Mouse (Mus musculus) neural tube, embryonic 11.5 days (tissue): ENCODE data around the gene Tex46. TPM values are rescaled to one million over a fixed set of nuclear protein-coding genes. Genes with fewer than 3 reads are reported as not detected.

Experiments used
- ATAC-seq: fragments of 200-750 bp; cut with Nextera tagmentation; 2 replicates; pipeline ENCODE4 v1.8.0; 2017; ENCODE audit warnings: moderate number of reproducible peaks, mild to moderate bottlenecking, moderate TSS enrichment, moderate library complexity; ENCODE audit not compliant: insufficient read depth, low FRiP score, low TSS enrichment
- DNase-seq: peaks from one replicate; pipeline ENCODE4 v3.0.0-alpha.2; 2015; ENCODE audit warnings: low spot score
- H3K27ac ChIP-seq: fragments of 300-500 bp; sonication (generic); 2 replicates; pipeline ENCODE4 v1.5.1; 2014; ENCODE audit warnings: low read depth, mild to moderate bottlenecking, low read length
- H3K27me3 ChIP-seq: fragments of 300-500 bp; sonication (generic); 2 replicates; pipeline ENCODE4 v1.6.1; 2014; ENCODE audit warnings: mild to moderate bottlenecking, low read length, mixed read lengths; ENCODE audit not compliant: control insufficient read depth, insufficient read depth
- H3K36me3 ChIP-seq: fragments of 300-500 bp; sonication (generic); 2 replicates; pipeline ENCODE4 v1.6.1; 2014; ENCODE audit warnings: mild to moderate bottlenecking, low read length, moderate library complexity, mixed read lengths; ENCODE audit not compliant: control insufficient read depth, insufficient read depth
- H3K4me1 ChIP-seq: fragments of 300-500 bp; sonication (generic); 2 replicates; pipeline ENCODE4 v1.6.1; 2014; ENCODE audit warnings: low read length, mixed read lengths; ENCODE audit not compliant: control insufficient read depth, insufficient read depth
- H3K4me2 ChIP-seq: fragments of 300-500 bp; sonication (generic); 2 replicates; pipeline ENCODE4 v1.6.1; 2014; ENCODE audit warnings: low read depth, mild to moderate bottlenecking, moderate library complexity
- H3K4me3 ChIP-seq: fragments of 300-500 bp; sonication (generic); 2 replicates; pipeline ENCODE4 v1.5.1; 2014; ENCODE audit warnings: low read depth, low read length
- H3K9ac ChIP-seq: fragments of 300-500 bp; sonication (generic); 2 replicates; pipeline ENCODE4 v1.6.1; 2014; ENCODE audit warnings: mild to moderate bottlenecking, low read length
- H3K9me3 ChIP-seq: fragments of 300-500 bp; sonication (generic); 2 replicates; pipeline ENCODE4 v1.6.1; 2016; ENCODE audit warnings: low read length; ENCODE audit not compliant: control insufficient read depth
- WGBS: fragments of 180-500 bp; shearing (Covaris S2); extraction: QIAGEN DNeasy Blood & Tissue Kit; methylation state at CpG from one replicate; pipeline ENCODE4 v1.1.7; 2014; 5-methylcytosine and 5-hydroxymethylcytosine counted together
- polyA plus RNA-seq: library from polyadenylated mRNA; unstranded; fragments of >200 nt; fragmentation: Nextera tagmentation; extraction: Ambion mirVana; gene quantifications from 2 replicates; pipeline ENCODE4 v1.2.1, GENCODE M21; 2014

The Tex46 gene
- polyA plus RNA-seq, 1 experiment from 2014 or later = not detected

DNA sequence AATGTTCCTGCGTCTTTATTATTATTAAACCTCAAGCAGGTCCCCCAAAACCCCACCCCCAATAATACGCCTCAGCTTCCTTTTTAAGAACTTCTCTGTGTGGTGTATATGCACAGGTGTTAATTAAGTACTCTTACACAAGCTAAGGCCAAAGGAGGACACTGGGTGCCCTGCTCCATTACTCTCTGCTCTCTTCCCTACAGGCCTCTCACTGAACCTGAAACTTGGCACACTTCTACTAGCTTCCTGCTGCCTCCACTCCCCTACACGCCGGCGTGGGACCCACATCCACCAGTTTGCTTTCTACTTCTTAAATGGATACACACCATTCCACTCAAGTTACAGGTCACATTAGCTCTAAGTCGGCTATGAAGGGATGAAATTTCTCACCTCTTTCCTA lies 15.0 kb upstream of the Tex46 start:
- DNase-seq (no peak), ATAC-seq (no peak)
- WGBS = 90% methylated on average over 6 of the region's 6 CpGs
- no peak overlapping the region for H3K4me2 ChIP-seq
- H3K4me1 ChIP-seq = no peaks in the 10 kb centered on the region
- H3K27me3 ChIP-seq = no peaks in the 10 kb centered on the region
- no peak overlapping the region for H3K9ac ChIP-seq
- H3K4me3 ChIP-seq = no peak overlapping the region
- no peaks in the 10 kb centered on the region for H3K9me3 ChIP-seq
- 0 out of 2 replicates have a peak, but pooled peaks cover under 1% of the 10 kb centered on the region for H3K36me3 ChIP-seq
- H3K27ac ChIP-seq = no peak overlapping the region

DNA sequence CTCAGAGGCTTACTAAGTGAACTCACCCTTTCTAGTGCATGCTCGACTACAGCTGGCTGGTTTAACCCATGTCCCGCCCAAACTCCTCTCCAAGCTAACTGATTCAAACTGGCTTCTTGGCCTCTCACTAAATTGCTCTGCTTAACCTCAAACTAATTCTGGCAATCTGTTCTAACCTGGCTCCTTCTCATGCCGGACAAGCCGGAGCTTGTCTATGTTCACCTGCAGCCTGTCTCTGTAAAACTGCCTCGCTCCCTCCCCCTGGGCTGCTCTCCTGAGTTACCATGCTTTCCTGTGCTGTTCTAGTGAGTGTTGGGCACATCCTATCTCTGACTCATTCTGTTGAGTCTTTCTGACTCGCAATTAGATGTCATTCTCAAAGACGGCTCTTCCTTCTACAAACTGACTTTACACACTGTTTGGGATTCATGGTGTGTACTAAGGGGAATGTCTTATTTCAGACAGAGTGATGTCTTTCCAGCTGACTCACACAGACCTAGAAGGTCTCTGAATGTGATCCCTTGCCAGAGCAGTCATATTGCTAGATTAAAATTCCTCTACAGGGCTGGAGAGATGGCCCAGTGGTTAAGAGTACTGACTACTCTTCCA lies 11.9 kb upstream of the Tex46 start:
- no peak overlapping the region for H3K9ac ChIP-seq
- H3K4me1 ChIP-seq = peaks cover 4% of the 10 kb centered on the region; the same call in 1 of the 2 replicates
- 94% methylated on average over 7 of the region's 7 CpGs for WGBS
- ATAC-seq (no peak), DNase-seq (no peak)
- no peaks in the 10 kb centered on the region for H3K36me3 ChIP-seq
- H3K4me2 ChIP-seq = no peak overlapping the region
- H3K27me3 ChIP-seq = no peaks in the 10 kb centered on the region
- H3K9me3 ChIP-seq = no peaks in the 10 kb centered on the region
- H3K27ac ChIP-seq = no peak overlapping the region
- H3K4me3 ChIP-seq = no peak overlapping the region

DNA sequence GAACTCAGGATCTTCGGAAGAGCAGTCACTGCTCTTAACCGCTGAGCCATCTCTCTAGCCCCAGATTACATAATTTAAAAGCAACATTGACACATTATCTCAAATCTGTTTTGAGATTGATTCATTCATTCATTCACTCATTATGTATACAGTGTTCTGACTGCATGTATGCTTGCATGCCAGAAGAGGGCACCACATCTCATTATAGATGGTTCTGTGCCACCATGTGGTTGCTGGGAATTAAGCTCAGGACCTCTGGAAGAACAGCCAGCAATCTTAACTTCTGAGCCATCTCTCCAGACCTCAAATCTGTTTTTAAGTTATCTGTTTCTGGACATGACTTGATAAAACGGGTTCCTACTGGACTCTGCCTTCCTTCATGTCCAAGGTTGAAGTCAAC lies 10.4 kb upstream of the Tex46 start:
- Histone ChIP-seq H3K4me1 (peaks cover 4% of the 10 kb centered on the region; the same call in 1 of the 2 replicates), H3K4me2 (no peak overlapping the region), H3K27me3 (no peaks in the 10 kb centered on the region), H3K9ac (no peak overlapping the region), H3K4me3 (no peak overlapping the region), H3K36me3 (no peaks in the 10 kb centered on the region), H3K9me3 (no peaks in the 10 kb centered on the region), H3K27ac (no peak overlapping the region)
- DNase-seq (no peak), ATAC-seq (no peak)
- WGBS = 98% methylated on average over 3 of the region's 3 CpGs

DNA sequence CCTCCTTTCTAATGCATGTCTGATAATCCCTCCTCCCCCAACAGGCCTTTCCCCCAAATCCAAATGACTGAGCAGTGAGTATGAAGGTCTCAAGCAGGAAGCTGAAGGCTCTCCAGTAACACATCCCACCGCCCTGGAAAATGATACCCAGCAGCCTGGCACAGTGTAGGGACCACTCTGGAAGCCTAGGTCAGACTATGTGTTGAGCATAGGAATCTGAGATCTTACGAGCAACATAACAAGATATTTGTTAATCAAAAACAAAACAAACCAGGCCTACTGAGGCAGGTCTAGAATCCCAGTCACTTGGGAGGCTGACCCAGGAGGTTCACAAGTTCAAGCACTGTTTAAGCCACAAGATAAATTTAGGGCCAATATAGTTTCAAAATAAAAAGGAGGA lies 9.7 kb upstream of the Tex46 start:
- no peaks in the 10 kb centered on the region for H3K36me3 ChIP-seq
- H3K4me3 ChIP-seq = peak overlapping the region; percentile 100; the same call in 1 of the 2 replicates
- H3K27me3 ChIP-seq = no peaks in the 10 kb centered on the region
- H3K9me3 ChIP-seq = no peaks in the 10 kb centered on the region
- H3K27ac ChIP-seq = no peak overlapping the region
- H3K4me2 ChIP-seq = peak overlapping the region; percentile 60
- DNase-seq = no peak
- peaks cover 4% of the 10 kb centered on the region; the same call in 1 of the 2 replicates for H3K4me1 ChIP-seq
- no peak overlapping the region for H3K9ac ChIP-seq
- no peak for ATAC-seq
- WGBS = 90% methylated on average over 2 of the region's 2 CpGs

DNA sequence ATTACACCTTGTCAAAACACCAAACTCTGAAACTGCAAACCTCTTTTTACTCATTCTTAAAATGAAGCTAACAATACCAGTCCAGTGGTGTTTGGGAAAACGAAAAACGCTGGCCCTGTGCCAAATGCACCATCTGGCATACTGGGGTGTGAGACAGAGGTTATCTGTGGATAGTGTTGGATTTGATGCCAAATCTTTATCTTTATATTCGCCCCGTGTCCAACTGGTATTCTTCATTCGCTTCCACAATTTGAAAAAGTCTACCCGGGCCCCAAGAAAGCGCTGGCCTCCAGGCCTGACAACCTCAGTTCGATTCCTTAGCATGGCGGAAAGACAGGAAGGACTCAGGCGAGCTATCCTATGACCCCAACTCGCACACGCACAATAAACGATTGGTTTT lies 8.8 kb upstream of the Tex46 start:
- peak overlapping the region; percentile 100 for H3K4me3 ChIP-seq
- peak overlapping the region; percentile 60 for H3K4me2 ChIP-seq
- H3K27ac ChIP-seq = peak overlapping the region; percentile 90
- H3K36me3 ChIP-seq = no peaks in the 10 kb centered on the region
- H3K9ac ChIP-seq = peak overlapping the region; percentile 97
- no peaks in the 10 kb centered on the region for H3K27me3 ChIP-seq
- ATAC-seq = no peak
- WGBS = 3% methylated on average over 13 of the region's 13 CpGs
- H3K9me3 ChIP-seq = no peaks in the 10 kb centered on the region
- H3K4me1 ChIP-seq = peaks cover 4% of the 10 kb centered on the region; the same call in 1 of the 2 replicates
- DNase-seq = peak; percentile 60

DNA sequence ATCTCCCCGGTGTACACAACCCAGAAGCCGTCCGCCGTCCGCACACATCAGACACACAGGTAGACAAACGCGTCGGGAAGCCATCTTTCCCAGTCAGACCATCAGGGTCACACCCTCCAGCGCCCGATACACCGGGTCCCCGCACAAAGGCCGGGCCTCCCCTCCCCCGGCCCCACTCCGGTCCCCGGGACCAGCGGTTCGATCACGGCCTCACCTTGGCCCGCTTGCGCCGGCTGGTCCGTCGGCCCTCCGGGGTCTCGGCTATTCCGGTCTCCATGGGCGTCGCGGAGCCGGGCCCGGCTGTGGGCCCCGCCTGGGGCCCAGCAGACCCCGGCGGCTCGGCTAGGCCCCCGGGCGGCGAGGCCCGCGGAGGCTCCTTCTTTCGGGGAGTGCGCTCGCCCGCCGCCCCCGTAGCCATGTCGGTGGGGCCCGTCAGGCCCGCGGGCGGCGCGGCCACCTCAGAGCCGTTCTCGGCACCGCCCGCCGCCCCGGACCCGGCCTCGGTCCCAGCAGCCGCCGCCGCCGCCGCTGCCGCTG lies 8.2 kb upstream of the Tex46 start:
- Histone ChIP-seq H3K4me3 (peak overlapping the region; percentile 100), H3K27me3 (no peaks in the 10 kb centered on the region), H3K27ac (peak overlapping the region; percentile 90), H3K4me2 (peak overlapping the region; percentile 60), H3K9me3 (no peaks in the 10 kb centered on the region), H3K9ac (peak overlapping the region; percentile 97), H3K36me3 (no peaks in the 10 kb centered on the region), H3K4me1 (peaks cover 4% of the 10 kb centered on the region; the same call in 1 of the 2 replicates)
- DNase-seq (peak; percentile 71), ATAC-seq (peak; percentile 65)
- under 1% methylated on average over 45 of the region's 68 CpGs for WGBS

DNA sequence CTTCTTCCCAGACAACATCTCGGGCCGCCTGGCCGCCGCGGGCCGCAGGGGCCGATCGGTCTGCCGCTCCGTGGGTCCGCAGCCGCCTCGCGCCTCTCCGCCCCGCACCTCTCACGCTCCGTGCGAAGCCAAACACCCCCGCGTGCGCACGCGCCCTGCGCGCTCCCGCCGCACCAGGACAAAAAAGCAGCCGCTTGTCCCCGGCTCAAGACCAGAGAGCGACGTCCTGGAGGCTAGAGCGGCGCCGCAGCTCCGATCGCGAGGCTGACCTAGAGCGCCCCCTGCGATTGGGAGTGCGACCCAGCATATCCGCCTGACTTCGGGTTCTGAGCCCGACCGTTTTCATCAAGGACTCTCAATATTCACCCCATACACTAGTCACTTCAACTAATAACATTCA lies 7.7 kb upstream of the Tex46 start, which contains the start of gene Kdm1a:
Gene Kdm1a (minus strand): TSS at position 156 of the 400 bp plus-strand sequence.
- H3K9ac ChIP-seq = peak within 1 kb of the TSS; percentile 97
- peak within 1 kb of the TSS; percentile 100 for H3K4me3 ChIP-seq
- H3K9me3 ChIP-seq = no peaks in the 10 kb centered on the region
- WGBS = under 1% methylated on average over 45 of the region's 45 CpGs
- ATAC-seq (peak; percentile 88), DNase-seq (peak; percentile 98)
- peak within 1 kb of the TSS; percentile 90 for H3K27ac ChIP-seq
- peak within 1 kb of the TSS; percentile 60 for H3K4me2 ChIP-seq
- H3K4me1 ChIP-seq = peaks cover 4% of the 10 kb centered on the region; the same call in 1 of the 2 replicates
- no peaks in the 10 kb centered on the region for H3K36me3 ChIP-seq
- no peaks in the 10 kb centered on the region for H3K27me3 ChIP-seq

DNA sequence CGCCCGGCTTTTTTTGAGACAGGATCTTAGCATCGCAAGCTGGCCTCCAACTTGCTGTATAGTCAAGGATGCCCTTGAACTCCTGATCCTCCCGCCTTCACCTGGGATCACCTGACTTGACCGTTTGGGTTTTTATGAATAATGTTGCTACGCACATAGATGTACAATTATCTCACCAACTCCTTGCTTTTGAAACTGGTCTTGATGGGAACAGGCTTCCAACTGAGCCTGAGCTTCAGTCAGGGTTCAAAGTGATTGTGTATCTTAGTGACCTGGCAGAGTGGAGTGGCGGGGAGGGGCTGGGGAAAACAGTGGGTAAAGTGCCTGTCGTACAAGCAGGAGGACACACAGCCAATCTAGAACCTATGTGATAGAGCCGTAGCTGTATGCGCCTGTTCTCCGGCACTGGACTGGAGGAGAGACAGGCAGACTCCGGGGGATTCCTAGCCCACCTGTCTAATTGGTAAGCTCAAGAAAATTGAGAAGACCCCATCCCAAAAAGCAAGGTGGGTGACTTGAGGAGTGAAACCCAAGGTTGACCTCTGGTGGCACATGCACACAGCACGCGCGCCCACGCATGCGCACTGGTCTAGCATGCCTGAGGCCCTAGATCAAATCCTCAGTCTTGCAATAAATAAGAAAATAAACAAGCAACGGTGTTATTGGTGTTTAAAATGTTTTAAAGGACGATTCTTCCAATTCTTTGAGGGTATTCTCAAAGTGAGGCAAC lies 4.3 kb upstream of the Tex46 start:
- ATAC-seq (no peak), DNase-seq (no peak)
- no peak overlapping the region for H3K9ac ChIP-seq
- no peaks in the 10 kb centered on the region for H3K9me3 ChIP-seq
- no peak overlapping the region for H3K4me3 ChIP-seq
- WGBS = 91% methylated on average over 19 of the region's 19 CpGs
- no peaks in the 10 kb centered on the region for H3K27me3 ChIP-seq
- no peaks in the 10 kb centered on the region for H3K36me3 ChIP-seq
- H3K4me2 ChIP-seq = no peak overlapping the region
- no peak overlapping the region for H3K27ac ChIP-seq
- peaks cover 4% of the 10 kb centered on the region; the same call in 1 of the 2 replicates for H3K4me1 ChIP-seq
